Mouse (Mus musculus): ENCODE measurements at regions not wholly inside any gene's neighbourhood (a gene's known extent, or its start where the extent isn't known, plus 50 kb on each side); places are given as distances from the start of the nearest gene placed in this dataset.
"Not testable (repeated sequence)": the region's sequence is repeated elsewhere in the genome, so short reads cannot be mapped to it uniquely, and the experiment has no call there.

DNA sequence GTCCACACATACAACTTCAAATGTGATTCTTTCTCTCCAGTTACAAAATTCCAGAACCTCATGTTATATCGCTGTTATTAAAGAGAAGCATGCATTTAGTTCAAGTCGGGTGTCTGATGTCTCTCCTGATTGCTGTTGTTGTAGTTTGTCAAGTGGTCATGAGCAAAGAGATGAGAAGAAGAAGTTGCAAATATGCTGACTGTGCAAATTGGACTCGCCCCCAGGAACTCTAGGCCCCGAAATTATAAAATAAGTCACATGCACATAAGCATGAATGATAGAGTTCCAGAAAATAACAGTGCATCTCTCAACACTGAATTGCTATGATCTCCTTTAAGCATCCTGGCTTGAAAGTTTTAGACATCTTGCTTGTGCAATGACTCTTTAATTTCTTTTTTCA, 53.3 kb downstream of the Kif2b start:
- no peak for DNase-seq (ENCODE audit: extremely low spot score, low spot score)

DNA sequence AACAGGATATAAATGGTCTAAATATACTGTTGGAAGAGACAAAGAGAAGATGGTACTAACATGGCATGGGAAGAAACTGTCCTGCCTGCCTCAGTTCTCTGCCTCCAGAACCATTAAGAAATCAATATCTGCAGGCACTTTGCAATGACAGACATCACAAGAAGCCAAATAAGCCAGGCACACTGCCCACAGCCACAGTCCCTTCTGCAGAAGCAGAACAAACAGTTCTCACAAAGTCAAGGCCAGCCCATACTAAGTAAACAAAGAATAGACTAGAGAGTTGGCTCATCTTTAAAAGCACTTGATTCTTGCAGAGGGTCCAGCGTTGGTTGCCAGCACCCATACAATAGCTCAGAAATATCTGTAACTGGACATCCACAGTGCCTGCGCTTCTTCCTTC, 98.1 kb downstream of the Kif2b start:
- no peak for DNase-seq (ENCODE audit: extremely low spot score, low spot score)

DNA sequence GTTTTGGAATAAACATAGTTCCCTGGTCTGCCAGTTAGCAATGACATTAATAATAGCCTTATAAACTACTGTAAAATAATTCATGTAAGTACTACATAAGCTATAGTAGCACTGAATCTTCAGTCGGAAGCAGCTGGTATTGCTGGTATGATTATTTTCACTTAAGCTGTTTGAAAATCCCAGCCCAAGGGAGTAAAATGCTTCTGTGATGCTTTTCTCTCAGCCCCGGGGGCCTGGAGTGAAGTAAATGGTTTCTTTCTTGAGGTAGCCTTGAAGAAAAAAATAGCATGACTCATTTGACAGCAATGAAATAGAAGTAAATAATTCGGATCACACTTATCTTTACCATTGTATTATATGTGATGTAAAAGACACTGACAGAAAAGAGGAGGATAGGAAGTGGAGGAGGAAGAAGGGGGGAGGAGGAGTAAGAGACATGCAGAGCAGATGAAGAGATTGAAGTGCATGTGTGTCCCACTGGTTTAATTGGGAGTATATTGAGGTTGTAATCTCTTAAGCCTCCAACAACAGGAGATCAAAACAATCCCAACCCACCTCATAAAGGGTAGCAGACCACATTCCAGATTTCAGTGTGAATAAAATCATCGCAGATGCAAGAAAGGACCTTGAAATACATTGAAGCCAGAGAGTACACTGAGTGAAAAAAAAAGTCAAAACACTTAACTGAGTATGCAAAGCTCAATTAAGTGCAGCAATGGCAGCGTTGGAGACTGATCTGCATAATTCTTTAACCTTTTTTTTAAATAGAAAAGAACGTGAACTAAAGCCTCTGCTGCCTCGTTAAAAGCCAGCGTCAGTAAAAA, 113.6 kb downstream of the Kif2b start:
- DNase-seq (ENCODE audit: extremely low spot score, low spot score) = no peak

DNA sequence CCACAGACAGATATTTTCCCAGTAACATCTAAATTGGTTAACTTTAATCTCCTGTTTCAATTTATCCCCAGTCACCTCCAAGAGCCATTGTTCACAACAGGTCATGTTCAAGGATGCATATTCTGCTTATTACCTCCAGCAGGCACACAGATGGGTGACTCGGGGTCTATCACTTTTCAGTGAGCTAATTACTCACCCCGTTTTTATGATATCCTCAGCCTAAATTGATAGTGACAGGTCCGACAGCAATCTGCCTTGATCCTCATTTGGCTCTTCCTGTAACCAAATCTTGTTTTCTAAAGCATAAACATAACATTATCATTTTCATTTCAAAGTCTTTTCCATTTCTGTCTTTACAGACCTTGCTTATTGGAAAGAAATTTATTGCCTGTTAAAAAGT, 115.4 kb downstream of the Kif2b start:
- no peak for DNase-seq (ENCODE audit: extremely low spot score, low spot score)

DNA sequence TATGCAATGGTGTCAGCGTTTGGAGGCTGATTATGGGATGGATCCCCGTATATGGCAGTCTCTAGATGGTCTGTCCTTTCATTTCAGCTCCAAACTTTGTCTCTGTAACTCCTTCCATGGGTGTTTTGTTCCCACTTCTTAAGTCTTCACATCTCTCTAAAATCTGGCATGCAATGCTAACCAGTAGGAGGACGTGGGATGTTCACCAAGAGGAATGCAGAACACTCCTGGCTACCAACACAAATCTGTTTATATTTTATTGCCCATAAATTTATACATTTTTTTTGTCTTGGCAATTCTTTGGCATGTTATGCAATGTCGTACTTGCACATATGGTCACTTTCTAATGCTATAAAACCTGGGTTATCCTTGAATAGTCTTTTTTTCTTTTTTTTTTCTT, 135.0 kb downstream of the Kif2b start:
- DNase-seq (ENCODE audit: extremely low spot score, low spot score) = no peak

DNA sequence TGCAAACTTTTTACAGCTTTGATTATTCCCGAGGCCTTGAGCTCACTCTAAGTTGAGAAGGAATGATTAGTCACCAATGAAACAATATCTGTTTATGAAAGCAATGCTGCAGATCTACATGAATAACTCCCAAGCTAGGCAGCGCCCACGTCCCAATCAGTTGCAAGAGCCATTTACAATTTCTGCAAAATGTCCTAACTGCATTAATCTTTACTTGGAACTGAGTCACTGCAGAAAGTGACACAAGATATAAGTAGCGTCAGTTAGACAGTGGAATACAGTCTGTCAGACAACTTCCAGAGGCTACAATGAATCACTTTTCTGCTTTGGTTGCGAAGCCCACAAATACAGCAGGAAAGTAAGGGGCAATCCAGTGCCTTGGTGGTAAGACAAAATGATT, 145.2 kb downstream of the Kif2b start:
- no peak for DNase-seq (ENCODE audit: extremely low spot score, low spot score)

DNA sequence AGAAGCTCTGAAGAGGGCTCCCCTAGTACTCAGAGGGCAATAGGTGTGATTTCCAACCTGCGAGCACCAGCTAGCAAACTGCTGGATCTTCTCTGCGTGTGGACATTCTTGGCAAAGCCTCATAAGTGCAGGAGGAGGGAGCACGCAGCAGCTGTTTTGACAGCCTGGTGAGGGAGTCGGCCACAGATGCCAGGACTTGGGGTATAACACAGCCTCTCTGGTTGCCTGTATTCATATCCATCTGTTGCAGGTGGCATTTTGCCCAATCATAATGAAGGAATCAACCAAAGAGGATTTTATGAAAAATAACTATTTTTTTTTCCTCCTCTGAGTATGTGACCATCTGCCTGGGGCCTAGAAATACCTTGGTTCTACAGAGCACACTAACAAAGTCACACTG, 150.6 kb downstream of the Kif2b start:
- no peak for DNase-seq (ENCODE audit: extremely low spot score, low spot score)

DNA sequence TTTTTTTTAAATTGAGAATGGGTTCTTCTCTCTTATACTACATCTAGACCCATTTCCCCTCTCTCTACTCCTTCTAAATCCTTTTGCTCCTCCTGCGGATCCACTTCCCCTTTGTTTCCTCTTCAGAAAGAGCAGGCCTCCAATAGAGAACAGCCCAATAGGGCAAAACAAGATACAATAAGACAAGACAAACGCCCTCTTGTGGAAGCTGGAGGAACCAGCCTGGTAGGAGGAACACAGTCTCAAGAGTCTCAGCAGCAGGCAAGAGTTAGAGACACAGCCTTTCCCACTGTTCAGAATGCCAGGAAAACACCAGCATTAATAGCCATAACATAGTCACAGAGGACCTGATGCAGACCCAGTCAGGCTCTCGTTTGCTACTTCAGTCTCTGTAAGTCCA, 190.2 kb downstream of the Kif2b start:
- DNase-seq (ENCODE audit: extremely low spot score, low spot score) = peak; percentile 14

DNA sequence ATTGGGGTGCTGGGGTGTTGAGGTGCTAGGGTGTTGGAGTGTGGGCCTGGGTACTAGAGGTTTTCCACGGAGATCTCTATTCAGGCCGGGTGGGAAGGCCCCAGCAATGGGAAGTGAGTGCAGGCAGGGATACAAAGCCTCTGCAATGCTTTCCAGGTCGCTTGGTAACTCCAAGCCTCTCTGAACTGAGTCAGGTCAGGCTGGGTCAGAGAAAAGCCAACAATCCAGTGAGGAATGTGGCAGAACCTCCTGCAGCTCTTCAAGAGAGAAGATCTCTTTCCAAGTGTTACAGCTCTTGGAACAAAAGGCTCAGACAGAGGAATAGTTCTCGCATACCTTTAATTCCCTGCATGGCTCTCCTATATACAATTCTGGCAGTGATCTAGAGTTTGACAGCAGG, 220.3 kb downstream of the Kif2b start:
- DNase-seq (ENCODE audit: extremely low spot score, low spot score) = peak; percentile 22

DNA sequence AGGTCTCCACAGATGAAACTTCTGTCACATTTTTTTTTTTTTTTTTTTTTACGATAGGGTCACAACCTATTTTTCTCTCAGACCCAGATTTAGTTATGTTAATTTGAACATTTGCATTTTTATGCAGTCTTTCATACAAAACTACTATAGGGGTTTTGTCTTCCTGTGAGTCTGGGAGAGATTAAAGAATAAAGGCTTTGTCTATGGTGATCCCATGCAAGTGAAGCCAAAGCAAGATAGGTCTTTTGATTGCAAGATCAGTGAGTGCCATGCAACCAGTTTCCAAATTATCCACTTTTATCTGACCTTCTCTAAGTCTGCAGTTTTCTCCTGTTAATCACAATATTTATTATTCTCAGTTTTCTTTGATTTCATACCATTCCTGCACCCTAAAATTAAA, 234.7 kb downstream of the Kif2b start:
- no peak for DNase-seq (ENCODE audit: extremely low spot score, low spot score)

DNA sequence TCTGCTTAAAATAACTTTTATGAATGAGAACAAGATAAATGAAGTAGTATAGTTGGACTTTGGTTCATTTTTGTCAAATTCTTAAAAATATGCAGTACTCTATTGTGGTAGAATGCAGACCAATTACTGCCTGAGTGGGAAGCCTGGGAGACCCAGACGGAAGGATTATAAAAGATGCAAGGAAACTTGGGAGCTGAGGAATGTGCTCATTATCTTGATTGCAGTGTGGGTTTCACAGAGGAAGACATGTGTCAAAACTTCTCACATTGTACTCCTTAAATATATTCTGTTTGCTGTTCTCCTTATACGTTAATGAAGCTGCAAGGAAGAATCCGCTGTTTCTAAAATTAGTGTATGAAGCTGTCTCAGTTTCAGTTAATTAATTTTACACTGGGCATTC, 244.3 kb downstream of the Kif2b start:
- DNase-seq (ENCODE audit: extremely low spot score, low spot score) = no peak

DNA sequence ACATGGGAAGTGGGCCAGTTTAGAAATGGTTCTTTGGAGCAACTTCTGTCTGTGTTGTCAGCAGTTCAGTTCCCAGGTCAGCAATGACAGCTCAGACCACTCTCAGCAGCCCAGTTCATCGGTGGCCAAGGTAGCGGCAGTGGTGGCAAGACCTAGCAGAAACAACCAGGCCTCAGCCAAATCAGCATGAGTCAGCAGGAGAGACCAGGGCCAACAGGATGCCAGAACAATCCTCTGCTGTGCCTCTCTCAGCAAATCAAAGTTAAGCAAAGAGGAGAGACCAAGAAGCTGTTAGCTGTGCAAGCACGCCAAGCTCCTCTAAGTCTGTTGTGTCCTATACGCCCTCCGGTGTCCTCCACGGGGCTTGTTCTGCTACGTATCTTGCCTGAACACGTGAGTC, 249.8 kb downstream of the Kif2b start:
- DNase-seq (ENCODE audit: extremely low spot score, low spot score) = no peak

DNA sequence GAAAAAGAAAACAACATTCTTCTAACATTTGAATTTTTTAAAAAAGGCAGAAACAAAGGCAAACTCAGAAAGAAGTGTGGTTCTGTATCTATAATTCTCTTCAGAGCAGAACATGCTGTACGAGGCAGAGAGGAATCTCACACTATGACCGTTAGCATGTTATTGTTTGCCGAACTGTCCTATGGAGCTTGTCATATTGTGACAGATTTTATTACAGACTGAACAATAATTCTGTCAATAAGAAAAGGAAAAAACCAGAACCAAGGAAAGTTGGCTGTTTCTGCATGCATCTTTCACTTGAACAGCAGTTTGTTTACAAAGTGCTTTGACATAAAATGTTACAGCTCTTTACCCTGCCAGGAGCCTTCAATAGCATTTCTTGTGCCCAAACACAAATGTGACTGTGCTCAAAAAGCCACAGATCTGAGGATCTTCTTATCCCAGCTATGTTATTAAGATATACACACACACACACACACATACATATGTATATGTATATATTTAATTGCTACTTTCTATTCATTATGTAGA, 267.1 kb downstream of the Kif2b start:
- no peak for DNase-seq (ENCODE audit: extremely low spot score, low spot score)

DNA sequence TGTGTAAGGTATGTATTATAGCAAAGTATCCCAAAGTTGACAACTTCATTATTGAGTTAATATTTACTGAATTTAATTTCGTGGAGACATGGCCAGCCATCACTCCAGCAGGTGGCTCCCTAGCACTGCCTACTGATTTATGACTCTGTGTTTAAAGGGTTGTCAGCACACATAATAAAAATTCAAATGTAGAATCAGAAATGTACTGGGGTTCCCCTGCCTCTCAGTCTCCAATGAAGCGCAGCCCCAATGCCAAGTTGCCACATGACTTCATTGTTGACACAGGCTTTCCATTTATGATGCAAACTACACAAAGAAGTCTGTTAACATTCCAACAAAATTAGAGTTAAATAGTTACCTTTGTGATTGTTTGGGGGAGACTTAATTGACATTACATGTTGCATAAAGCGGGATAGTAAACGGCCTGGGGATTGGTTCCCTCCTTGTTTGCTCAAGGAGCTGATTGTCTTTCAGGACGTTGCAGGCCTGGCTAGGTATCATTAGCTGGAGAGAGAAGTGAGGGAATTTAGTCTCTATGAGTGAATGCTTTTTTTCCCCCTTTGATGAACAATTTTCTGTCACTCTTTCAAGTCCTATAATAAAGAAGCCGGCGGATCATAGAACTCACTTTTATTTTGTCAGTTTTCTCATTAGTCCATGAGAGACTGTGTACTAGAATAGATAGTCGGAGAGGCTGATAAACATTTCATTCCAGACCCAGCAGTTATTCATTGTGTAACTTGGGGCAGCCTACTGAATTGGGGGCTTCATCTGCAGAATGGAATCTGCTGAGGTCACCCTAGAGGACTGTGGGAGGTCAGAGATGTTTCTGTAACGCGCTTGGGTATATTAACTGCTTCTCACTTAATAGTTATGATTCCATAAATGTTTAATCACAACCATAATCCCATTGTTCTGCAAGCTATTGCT, 287.9 kb downstream of the Kif2b start:
- DNase-seq (ENCODE audit: extremely low spot score, low spot score) = no peak

DNA sequence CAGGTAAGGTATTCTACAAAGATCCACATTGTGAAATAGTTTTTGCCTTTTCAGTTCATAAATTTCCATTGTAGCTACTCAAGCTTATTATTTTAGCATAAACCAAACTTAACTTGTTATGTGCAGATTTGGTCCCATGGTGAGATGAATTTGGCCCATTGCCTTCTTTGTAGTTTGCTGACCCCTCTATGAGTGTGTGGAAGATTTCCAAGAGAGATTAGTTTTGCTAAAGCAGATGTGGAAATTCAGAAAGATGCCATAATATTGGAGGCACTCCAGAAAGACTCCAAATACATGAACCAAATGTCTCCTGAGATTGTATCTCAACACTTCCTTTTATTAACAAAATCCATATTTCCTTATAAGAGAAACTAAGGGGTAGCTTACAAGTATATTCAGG, 291.0 kb downstream of the Kif2b start:
- no peak for DNase-seq (ENCODE audit: extremely low spot score, low spot score)

DNA sequence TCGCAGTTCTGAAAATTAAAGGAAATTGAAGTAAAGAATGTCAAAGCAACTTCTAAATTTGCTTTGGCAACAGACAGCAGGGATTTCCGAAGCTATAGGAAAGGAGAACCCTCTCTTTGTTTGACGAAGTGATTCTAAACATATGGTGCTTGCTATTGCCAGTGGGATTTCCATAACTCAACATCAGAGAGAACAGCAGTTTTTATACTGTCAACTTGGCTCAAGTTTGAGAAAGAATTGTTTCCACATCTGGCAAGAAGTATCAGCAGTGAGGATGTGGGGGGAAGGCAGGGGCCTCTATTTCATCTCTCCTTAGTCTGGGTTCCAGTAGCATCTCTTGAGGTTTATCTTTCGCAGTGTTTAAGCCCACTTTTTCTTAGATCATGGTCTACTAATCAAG, 315.1 kb downstream of the Kif2b start:
- DNase-seq (ENCODE audit: extremely low spot score, low spot score) = no peak

DNA sequence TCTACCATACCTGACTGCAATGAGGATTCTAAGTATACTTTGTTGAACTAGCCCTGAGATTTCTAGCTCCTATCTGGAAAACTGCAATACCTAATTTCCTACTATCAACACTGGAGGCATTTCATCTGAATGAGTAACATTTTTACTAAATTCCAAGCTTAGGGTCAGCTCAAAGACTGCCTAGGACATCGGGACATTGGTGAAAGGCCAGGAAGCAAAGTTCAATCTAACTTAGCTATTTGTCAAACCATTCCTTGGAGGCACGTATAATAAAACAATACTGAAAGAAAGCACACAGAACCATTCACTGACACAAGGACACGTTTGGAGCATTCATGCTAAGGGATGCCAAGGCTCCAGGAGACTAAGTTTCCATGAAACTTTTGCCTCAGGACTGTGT, 335.3 kb downstream of the Kif2b start:
- not testable (repeated sequence) for DNase-seq (ENCODE audit: extremely low spot score, low spot score)

DNA sequence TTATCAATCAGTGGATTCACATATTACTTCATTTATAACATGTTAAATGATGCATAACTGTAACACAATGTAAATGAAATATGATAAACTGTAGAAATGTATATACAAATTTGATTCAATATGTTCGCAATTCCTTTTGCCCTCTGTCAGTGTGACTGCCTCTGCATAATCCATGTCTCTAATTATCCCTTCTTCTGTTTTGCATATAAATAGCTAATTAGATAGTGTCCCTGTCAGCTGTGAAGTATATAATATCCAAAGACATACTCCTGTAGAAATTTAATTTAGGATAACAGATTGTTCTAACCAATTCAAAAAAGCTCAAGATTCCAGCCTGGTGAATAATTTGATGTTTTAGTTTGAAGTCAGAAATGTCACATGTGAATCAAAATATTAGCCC, 361.2 kb downstream of the Kif2b start:
- DNase-seq (ENCODE audit: extremely low spot score, low spot score) = no peak

DNA sequence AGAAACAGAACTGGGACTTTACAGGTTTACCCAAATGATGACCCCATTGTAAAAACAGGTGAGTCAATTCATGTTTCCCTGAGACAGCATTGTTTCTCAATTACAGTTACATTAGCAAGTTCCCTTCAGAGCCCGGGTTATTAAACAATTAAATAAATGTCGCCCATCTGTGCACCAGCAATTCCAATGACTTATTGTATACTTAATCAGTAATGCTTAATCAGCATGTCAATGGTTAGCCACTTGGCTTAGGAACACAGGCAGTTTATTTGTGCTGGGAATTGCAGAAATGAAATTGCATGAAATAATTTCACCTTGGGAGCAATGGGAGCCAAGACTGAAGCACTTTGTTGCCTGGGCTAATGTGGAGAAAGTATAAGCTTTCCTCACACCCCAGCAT, 364.3 kb downstream of the Kif2b start:
- no peak for DNase-seq (ENCODE audit: extremely low spot score, low spot score)

DNA sequence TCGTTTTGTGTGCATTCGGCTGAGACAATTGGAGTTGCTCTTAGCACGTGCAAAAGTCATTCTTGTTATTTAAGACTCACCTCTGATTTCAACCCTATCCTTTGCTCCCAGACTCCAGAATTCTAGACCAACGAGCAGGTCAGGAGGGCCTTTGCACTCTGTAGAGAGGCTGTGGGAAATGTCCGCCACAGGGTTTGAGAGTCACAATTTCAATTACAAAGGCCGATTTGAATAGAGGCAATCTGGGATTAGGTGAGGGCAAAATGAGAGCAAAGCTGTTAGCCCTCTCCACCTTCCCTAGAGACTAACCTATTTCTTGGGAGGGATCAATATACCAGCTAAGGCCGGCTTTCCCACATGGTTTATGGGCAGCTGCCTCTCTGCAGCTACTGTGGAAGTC, 370.9 kb downstream of the Kif2b start:
- no peak for DNase-seq (ENCODE audit: extremely low spot score, low spot score)

DNA sequence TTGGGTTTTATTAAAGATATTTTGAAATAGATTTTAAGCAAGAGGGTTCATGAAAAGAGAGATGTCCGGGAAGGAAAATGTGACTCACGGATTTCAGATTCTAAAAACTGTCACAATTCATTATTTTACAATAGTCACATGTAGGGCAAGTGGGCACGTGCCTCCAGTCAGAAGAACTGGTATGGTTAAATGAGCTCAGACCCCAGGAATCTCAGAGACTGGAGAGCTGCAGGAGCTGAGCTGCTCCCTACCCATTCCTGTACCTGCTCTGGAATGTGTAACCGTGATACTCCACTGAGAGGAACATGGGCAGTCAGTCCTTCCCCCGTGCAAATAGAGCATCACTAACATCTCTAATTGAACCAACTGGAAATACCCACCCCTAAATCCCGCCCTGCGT, 372.9 kb downstream of the Kif2b start:
- DNase-seq (ENCODE audit: extremely low spot score, low spot score) = no peak

DNA sequence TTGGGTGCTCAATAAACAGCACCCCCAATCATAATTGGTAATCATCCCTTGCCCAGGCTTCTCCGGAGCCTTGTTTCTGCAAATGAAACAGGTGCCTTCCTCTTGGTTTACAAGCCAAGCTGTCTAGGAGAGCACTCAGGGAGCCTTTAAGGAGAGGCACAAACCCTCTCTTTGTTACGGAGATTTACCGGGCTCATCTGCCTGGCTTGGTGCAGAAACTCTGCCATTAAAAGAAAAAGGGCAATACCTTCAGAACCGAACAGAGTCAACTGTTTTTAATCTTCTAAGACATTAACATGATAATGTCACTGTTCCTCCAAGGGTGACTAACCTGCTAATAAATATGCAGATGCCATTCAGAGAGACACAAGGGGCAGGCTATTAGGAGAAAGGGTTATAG, 380.5 kb downstream of the Kif2b start:
- DNase-seq (ENCODE audit: extremely low spot score, low spot score) = no peak
